Mouse (Mus musculus) MEL (cell line): ENCODE results near the gene Kirrel3. TPM values are rescaled to one million over a fixed set of nuclear protein-coding genes. Genes with fewer than 3 reads are reported as not detected.

ENCODE experiments used
- DNase-seq: peaks from one replicate; pipeline ENCODE4 v3.0.0; 2011; ENCODE audit warnings: low read depth, low spot score
- H3K27ac ChIP-seq: 2 replicates; pipeline ENCODE4 v1.5.1; 2012; ENCODE audit warnings: low read depth, mild to moderate bottlenecking, control low read depth, low read length, moderate library complexity; ENCODE audit not compliant: control insufficient read depth
- H3K27me3 ChIP-seq, 2 experiments: fragments of 150-350 bp in 1 of 2; sonication (generic) in 1 of 2; 2 replicates each; pipeline ENCODE4 v1.6.1; 2012; ENCODE audit warnings: low read length in 2 of 2, mild to moderate bottlenecking in 2 of 2, improper control_type of control experiment in 1 of 2, moderate library complexity in 1 of 2; ENCODE audit not compliant: insufficient read depth in 2 of 2, control insufficient read depth in 1 of 2
- H3K36me3 ChIP-seq, 2 experiments: 2 replicates each; pipeline ENCODE4 v1.6.1; 2012 to 2014; ENCODE audit warnings: low read length in 2 of 2, improper control_type of control experiment in 1 of 2, inconsistent platforms in 1 of 2, mild to moderate bottlenecking in 1 of 2; ENCODE audit not compliant: insufficient read depth in 2 of 2, control insufficient read depth in 1 of 2
- H3K4me1 ChIP-seq, 2 experiments: fragments of 150-350 bp in 1 of 2; sonication (generic) in 1 of 2; 2 replicates each; pipeline ENCODE4 v1.6.1; 2012; ENCODE audit warnings: low read length in 2 of 2, improper control_type of control experiment in 1 of 2, mild to moderate bottlenecking in 1 of 2; ENCODE audit not compliant: insufficient read depth in 2 of 2, control insufficient read depth in 1 of 2
- H3K4me3 ChIP-seq, 2 experiments: fragments of 150-350 bp in 1 of 2; sonication (generic) in 1 of 2; 2 replicates each; pipeline ENCODE4 v1.5.1; 2012; ENCODE audit warnings: low read depth in 2 of 2, low read length in 2 of 2, mild to moderate bottlenecking in 2 of 2, moderate library complexity in 2 of 2, control low read depth in 1 of 2, improper control_type of control experiment in 1 of 2; ENCODE audit not compliant: control insufficient read depth in 1 of 2, insufficient read depth in 1 of 2
- H3K79me2 ChIP-seq: 2 replicates; pipeline ENCODE4 v1.6.1; 2012; ENCODE audit warnings: mild to moderate bottlenecking, low read length, moderate library complexity; ENCODE audit not compliant: control insufficient read depth, poor library complexity, insufficient read depth
- H3K9ac ChIP-seq: 2 replicates; pipeline ENCODE4 v1.6.1; 2012; ENCODE audit warnings: low read depth, mild to moderate bottlenecking, control low read depth, low read length, moderate library complexity; ENCODE audit not compliant: control insufficient read depth, poor library complexity, severe bottlenecking
- H3K9me3 ChIP-seq: fragments of 150-350 bp; sonication (generic); replicated peaks from 2 replicates; pipeline ENCODE4 v1.6.1; 2012; ENCODE audit warnings: mild to moderate bottlenecking, low read length, improper control_type of control experiment, moderate library complexity; ENCODE audit not compliant: insufficient read depth
- CHD1 ChIP-seq: IDR thresholded peaks from 2 replicates; pipeline ENCODE4 v1.6.1; 2012; ENCODE audit warnings: low read depth, mild to moderate bottlenecking, inconsistent platforms, low read length, improper control_type of control experiment
- CTCF ChIP-seq, 3 experiments: IDR thresholded peaks in 2 of 3; conservative IDR thresholded peaks in 1 of 3; 2 replicates each; pipeline ENCODE4 v1.5.1; 2011 to 2012; ENCODE audit warnings: low read length in 3 of 3, low read depth in 2 of 3, mild to moderate bottlenecking in 2 of 3, improper control_type of control experiment in 1 of 3, inconsistent platforms in 1 of 3, mixed read lengths in 1 of 3, moderate library complexity in 1 of 3; ENCODE audit not compliant: control insufficient read depth in 1 of 3, insufficient read depth in 1 of 3, poor library complexity in 1 of 3, severe bottlenecking in 1 of 3
- GABPA ChIP-seq: IDR thresholded peaks from 2 replicates; pipeline ENCODE4 v1.6.1; 2012; ENCODE audit warnings: low read depth, mild to moderate bottlenecking, inconsistent platforms, low read length, improper control_type of control experiment, moderate library complexity
- GATA1 ChIP-seq: IDR thresholded peaks from 2 replicates; pipeline ENCODE4 v1.6.1; 2011; ENCODE audit warnings: low read depth, low read length, improper control_type of control experiment
- KAT2A ChIP-seq: conservative IDR thresholded peaks from 2 replicates; pipeline ENCODE4 v1.6.1; 2012; ENCODE audit warnings: low read depth, low read length, improper control_type of control experiment, inconsistent platforms
- MAFK ChIP-seq: IDR thresholded peaks from 2 replicates; pipeline ENCODE4 v1.6.1; 2011; ENCODE audit warnings: low read depth, mild to moderate bottlenecking, low read length, improper control_type of control experiment, borderline replicate concordance
- MAX ChIP-seq: IDR thresholded peaks from 2 replicates; pipeline ENCODE4 v1.6.1; 2011; ENCODE audit warnings: low read length, improper control_type of control experiment
- MXI1 ChIP-seq: IDR thresholded peaks from 2 replicates; pipeline ENCODE4 v1.6.1; 2011; ENCODE audit warnings: mild to moderate bottlenecking, low read depth, low read length, improper control_type of control experiment
- NRF1 ChIP-seq: IDR thresholded peaks from 2 replicates; pipeline ENCODE4 v1.6.1; 2014; ENCODE audit warnings: low read depth, mild to moderate bottlenecking, inconsistent platforms, low read length, improper control_type of control experiment, moderate library complexity; ENCODE audit not compliant: poor library complexity, insufficient read depth, severe bottlenecking
- POLR2AphosphoS5 ChIP-seq: IDR thresholded peaks from 2 replicates; pipeline ENCODE4 v1.6.1; 2012; ENCODE audit warnings: low read depth, borderline replicate concordance, mild to moderate bottlenecking, inconsistent platforms, low read length, moderate library complexity, mixed read lengths
- SIN3A ChIP-seq: IDR thresholded peaks from 2 replicates; pipeline ENCODE4 v1.6.1; 2012; ENCODE audit warnings: low read length, improper control_type of control experiment, inconsistent platforms
- TBP ChIP-seq: IDR thresholded peaks from 2 replicates; pipeline ENCODE4 v1.8.0; 2011; ENCODE audit warnings: low read depth, low read length, improper control_type of control experiment
- TCF12 ChIP-seq: IDR thresholded peaks from 2 replicates; pipeline ENCODE4 v1.6.1; 2014; ENCODE audit warnings: low read depth, mild to moderate bottlenecking, inconsistent platforms, low read length, improper control_type of control experiment, moderate library complexity
- USF1 ChIP-seq: IDR thresholded peaks from 2 replicates; pipeline ENCODE4 v1.6.1; 2014; ENCODE audit warnings: low read depth, mild to moderate bottlenecking, inconsistent platforms, low read length, improper control_type of control experiment, moderate library complexity
- USF2 ChIP-seq, 2 experiments: IDR thresholded peaks; 2 replicates each; pipeline ENCODE4 v1.6.1; 2011 to 2012; ENCODE audit warnings: improper control_type of control experiment in 2 of 2, low read length in 2 of 2, borderline replicate concordance in 1 of 2, inconsistent platforms in 1 of 2, low read depth in 1 of 2, mild to moderate bottlenecking in 1 of 2; ENCODE audit not compliant: insufficient read depth in 1 of 2
- ZMIZ1 ChIP-seq: IDR thresholded peaks from 2 replicates; pipeline ENCODE4 v1.6.1; 2012; ENCODE audit warnings: low read depth, mild to moderate bottlenecking, inconsistent platforms, low read length, improper control_type of control experiment, moderate library complexity
- polyA plus RNA-seq, 2 experiments: library from polyadenylated mRNA; stranded (reverse) in 1 of 2; unstranded in 1 of 2; fragments of >175 nt in 1 of 2; fragments of >200 nt in 1 of 2; gene quantifications; 2 replicates each; pipeline versions ENCODE4 v1.2.1 to v1.2.4; 2012; ENCODE audit warnings: low replicate concordance in 2 of 2, low read depth in 1 of 2; ENCODE audit not compliant: insufficient read length in 2 of 2, insufficient read depth in 1 of 2, missing spikeins in 1 of 2
- total RNA-seq: library from RNA; depleted of rRNA; stranded (reverse); fragments of 300-350 nt; gene quantifications from 2 replicates; pipeline ENCODE4 v1.2.3, GENCODE M21; 2012

The Kirrel3 gene
- total and polyA plus RNA-seq, 3 experiments: 0.06 TPM; not detected in 2

DNA sequence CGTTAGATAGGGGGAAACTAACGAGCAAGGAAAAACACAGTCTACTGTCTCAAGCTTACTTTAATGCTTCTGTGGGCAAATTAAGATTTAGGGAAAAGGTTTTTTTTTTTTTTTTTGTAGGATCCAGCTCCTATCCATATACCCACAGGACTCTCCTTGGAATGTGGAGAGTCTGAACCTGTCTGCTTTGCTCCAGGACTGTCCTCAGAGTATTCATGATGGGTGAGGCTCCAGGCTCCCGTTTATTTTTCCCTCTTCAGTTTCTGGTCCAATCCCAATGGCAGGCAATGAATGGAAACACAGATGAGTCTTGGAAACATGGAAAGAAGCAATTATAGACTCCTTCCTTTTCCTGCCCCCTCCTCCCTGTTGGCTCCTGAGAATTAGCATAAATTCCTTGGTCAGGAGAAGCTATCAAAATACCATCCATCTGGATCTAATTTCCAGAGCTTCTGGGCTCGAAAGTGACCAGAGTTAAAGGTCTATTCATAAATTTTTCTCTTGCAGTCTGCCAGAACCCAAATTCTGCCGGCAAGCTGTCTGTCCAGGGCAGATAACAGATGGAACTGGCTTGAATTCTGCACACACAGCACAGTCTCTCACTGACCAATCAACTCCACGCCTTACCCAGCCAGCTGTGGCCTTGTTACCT is 312.1 kb downstream of the Kirrel3 start:
- no peak for DNase-seq
- no peaks in the 10 kb centered on the region for H3K36me3 ChIP-seq
- H3K79me2 ChIP-seq: no peaks in the 10 kb centered on the region
- no peaks in the 10 kb centered on the region for H3K9me3 ChIP-seq
- H3K9ac ChIP-seq: no peak overlapping the region
- no peaks in the 10 kb centered on the region for H3K4me1 ChIP-seq
- H3K4me3 ChIP-seq: no peak overlapping the region
- no peaks in the 10 kb centered on the region for H3K27me3 ChIP-seq
- no peak for TF ChIP-seq KAT2A
- no peak for TF ChIP-seq USF2 (IDR thresholded peaks at IDR 0.05; ENCODE audit: borderline replicate concordance in 1 of 2, insufficient read depth in 1 of 2, low read depth in 1 of 2, low read length in 2 of 2)
- no peak for TF ChIP-seq ZMIZ1
- no peak for TF ChIP-seq MXI1
- no peak for TF ChIP-seq GABPA
- no peak for TF ChIP-seq NRF1
- TF ChIP-seq SIN3A: no peak
- TF ChIP-seq MAX: no peak
- TF ChIP-seq MAFK: no peak
- no peak for TF ChIP-seq POLR2AphosphoS5
- TF ChIP-seq USF1: no peak
- no peak for TF ChIP-seq TBP
- no peak for TF ChIP-seq TCF12
- TF ChIP-seq, all 39 proteins: peak for 0
- no peak overlapping the region for H3K27ac ChIP-seq

DNA sequence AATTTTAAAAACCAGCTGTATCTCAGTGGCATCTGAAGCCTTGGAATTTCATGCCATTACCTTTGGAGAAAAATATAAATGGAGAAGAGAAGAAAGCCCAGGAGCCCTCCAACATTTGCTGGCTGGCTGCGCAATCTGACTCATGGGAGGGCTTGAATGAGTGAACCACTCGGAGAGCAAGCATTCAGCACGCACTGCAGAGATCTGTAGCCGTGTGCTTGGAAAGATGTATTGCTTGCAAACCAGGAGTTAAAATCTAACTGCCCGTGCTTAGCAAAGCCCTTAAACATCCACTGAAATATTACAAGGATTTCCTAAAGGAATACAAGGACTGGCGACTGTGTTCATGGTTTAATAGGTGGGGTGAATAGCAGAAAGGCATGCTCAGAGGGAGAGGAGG is 316.0 kb downstream of the Kirrel3 start:
- TF ChIP-seq GATA1: no peak
- TF ChIP-seq CHD1: no peak
- no peak for TF ChIP-seq CTCF (IDR thresholded peaks at IDR 0.05 in 2 of 3, conservative IDR thresholded peaks at IDR 0.05 in 1 of 3; ENCODE audit: control insufficient read depth in 1 of 3, insufficient read depth in 1 of 3, low read depth in 2 of 3, low read length in 3 of 3, poor library complexity in 1 of 3, severe bottlenecking in 1 of 3)
- Histone ChIP-seq H3K36me3 (no peaks in the 10 kb centered on the region), H3K4me3 (no peak overlapping the region), H3K79me2 (no peaks in the 10 kb centered on the region), H3K9ac (no peak overlapping the region), H3K27ac (no peak overlapping the region), H3K9me3 (no peaks in the 10 kb centered on the region), H3K27me3 (no peaks in the 10 kb centered on the region), H3K4me1 (no peaks in the 10 kb centered on the region)
- DNase-seq: no peak
